Mouse (Mus musculus) embryo, embryonic 10.5 days (tissue): ENCODE measurements around the gene Mpv17l.
"Not testable (repeated sequence)": the region's sequence is repeated elsewhere in the genome, so short reads cannot be mapped to it uniquely, and the experiment has no call there.

ENCODE experiments used
- DNase-seq: peaks from one replicate; pipeline ENCODE4 v3.0.0-alpha.2; 2015; ENCODE audit warnings: low spot score

Gene Mpv17l

DNA sequence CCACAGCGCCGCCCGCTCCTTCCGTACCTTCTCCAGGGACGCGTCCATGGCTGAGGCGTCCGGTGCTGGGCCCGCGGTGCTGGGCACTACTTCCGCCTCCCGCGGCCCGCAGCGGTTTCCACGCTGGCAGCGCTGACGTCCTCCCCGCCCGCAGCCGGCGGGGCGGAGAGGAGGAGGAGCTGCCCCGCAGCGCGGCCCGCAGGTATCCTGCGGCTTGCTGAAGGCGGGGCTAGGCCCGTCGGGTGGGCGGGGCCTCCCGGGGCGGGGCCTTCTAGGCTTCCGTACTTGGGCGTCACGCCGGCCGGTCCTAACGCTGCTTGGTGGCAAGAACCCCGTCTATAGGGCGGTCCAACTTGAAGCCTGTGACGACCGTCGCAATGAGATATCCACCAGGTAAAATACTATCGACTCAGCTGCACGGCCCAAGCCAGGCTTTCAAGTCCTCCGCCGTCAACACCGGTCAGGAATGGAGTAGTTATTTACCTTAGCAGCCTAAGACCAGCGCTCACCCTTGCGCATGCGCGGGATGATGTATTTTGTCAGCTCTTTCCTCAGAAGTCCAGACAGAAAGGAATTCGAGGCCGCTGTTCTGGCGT is at the start of gene Mpv17l, which contains the start of gene Pdxdc1:
TSS of gene Mpv17l (plus strand) at position 274 of the 596 bp plus-strand sequence.
TSS of gene Pdxdc1 (minus strand) at position 244 of the 596 bp plus-strand sequence.
- DNase-seq = peak; percentile 95

DNA sequence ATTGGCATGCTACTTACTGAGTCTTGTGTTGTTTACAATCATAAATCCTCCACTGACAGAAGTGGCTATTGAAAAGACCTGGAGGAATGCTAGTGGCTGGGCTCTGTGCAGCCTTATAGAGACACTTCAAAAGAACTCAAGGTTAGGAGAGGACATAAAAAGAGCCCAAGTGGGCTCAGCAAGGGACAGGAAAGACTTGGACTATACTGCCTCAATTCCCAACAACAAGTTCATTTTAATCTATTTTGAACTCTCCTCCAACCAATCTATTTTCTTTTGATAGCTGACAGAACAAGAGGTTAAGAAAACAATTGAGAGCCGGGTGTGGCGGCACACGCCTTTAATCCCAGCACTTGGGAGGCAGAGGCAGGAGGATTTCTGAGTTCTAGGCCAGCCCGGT is 49.1 kb upstream of the Mpv17l start:
- no peak for DNase-seq

DNA sequence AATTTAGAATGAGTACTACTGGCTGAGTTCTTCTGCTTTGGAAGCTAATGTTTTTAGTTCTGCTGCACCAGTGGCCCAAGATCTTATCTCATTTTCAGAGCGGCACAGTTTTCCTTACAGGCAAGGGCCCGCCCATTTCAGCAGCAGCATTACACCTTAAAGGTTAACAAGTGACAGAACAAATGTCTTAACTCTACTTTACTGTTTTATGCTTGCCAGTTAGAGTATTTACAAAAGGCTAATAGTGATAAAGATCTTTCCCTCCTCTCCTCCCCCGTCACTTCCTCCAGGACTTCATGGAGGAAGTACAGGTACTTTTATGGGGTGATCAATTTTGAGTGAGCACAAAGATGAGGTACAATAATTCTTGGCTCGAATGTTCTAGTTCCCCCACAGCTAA is 36.9 kb upstream of the Mpv17l start:
- no peak for DNase-seq

DNA sequence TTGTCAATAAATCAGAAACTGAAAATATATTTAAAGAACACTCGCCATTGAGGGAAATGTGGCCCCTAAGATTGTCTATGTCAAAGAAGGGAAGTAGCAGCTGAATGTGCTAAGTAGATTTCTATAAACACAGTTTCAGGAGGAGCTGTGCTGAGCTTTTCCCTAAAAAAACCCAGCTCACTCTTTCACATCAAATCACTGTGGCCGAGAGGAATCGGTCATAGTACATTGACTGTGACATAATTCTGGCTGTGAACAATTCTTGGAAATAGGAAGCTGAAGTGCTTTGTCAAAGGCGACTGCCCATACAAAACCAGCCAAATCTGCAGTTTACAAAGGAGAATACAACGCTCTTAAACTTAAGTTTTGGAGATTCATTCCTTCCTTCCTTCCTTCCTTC is 36.3 kb upstream of the Mpv17l start:
- no peak for DNase-seq

DNA sequence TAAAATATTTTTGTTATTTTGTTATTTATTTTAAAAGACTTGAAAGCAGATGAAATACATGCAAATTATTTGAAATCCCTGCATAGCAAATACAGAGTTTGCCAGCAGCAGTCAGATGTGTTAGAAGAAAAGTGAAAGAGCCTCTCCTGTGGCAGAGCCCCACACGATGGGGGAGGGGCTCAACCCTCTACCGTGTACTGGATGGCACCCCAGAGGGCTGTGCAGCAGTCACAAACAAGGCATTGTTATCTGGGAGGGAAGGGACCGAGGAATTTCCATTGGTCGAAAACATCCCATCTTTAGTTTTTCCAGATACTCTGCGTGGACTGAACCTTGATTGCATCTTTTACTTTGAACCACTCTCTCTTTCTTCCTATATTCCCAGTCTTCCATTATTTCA is 35.6 kb upstream of the Mpv17l start:
- peak; percentile 55 for DNase-seq

DNA sequence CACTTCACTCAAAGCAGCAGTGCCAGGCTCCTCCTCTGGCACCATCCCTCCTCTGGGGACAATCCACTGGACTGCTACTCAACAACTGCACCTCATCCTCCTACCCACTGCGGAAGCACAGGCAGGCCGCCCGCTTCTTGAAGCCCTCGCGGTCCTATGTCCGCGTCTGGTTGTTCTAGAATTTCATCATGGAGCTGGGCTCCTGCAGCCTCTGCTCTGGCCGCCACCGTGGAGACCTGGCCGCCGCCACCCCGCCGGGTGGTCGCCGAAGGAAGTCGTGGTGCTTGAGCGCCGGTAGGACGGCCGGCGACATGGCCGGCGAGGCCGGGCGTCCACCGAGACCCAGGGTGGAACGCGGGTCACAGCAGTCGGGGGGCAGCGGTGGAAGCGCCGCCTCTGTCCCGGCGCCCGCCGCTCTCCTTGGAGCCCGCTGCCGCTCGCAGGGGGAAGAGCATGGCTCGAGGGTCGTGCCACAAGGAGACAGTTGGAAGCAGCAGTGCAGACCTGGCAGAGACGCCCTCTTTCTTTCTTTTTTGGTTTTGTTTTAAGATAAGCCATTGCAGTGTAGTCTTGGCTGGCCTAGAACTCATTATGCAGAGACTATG is 34.9 kb upstream of the Mpv17l start:
- DNase-seq = peak; percentile 47

DNA sequence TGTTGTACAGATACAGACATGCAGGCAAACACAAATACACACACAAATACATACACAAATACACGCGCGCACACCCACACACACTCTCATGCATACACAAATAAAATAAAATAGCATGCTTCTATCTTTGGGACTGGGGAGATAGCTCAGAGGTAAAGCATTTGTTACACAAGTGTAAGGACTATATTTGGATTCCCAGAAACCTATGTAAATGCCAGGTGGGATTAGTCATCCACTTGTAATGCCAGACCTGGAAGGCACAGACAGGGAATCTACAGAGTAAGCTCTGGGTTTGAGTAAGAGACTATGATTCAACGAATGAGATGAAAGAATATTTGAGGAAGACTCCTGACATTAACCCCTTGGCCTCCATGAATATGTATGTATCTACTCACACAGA is 27.5 kb upstream of the Mpv17l start:
- no peak for DNase-seq

DNA sequence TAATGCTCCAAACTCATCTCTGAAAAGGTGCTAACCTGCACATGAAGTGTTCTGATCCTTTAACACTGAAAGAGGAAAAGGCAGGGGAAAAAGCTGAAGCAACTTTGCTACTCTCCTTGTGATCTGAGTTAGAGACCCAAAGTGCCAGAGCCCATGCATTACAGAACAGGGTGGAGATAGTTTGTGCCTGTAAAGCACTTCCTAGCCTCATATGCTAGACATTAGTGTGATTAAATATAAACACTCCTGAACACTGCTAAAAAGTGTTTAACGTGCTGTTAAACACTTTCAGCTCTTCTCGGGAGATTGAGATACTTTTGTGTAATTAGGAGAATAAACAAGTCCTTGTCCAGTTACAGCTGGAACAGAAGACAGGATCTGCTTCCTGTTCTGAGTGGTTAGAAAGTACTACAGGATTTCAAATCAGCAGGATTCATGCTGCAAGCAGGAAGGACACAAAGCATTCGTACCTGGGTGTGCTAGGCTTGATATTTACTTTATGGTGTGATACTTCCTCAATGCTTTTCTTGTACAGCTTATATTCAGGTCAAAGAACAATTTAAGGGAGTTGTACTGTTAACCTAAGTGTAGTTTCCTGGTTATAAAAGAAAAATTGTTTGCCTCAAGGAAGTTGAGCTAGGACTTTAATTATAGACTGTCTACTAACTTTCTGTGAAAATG is 19.7 kb upstream of the Mpv17l start:
- no peak for DNase-seq

DNA sequence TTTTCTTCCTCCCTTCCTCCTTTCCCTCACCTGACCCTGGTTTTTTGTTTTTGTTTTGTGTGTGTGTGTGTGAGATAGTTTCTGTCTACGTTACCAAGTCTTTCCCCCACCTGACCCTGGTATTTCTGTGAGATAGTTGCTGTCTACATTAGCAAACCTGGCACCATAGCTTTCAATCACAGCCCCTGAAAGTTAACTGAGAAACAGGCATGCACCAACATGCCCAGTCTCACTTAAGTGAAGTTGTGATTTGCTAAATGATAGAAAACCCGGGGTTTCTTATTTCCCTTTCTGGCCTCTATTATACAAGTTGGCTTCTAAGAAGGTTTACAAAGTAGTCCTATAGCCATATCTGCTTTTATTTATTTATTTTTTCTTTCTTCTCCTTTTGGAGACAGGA is 12.5 kb upstream of the Mpv17l start:
- DNase-seq = no peak

DNA sequence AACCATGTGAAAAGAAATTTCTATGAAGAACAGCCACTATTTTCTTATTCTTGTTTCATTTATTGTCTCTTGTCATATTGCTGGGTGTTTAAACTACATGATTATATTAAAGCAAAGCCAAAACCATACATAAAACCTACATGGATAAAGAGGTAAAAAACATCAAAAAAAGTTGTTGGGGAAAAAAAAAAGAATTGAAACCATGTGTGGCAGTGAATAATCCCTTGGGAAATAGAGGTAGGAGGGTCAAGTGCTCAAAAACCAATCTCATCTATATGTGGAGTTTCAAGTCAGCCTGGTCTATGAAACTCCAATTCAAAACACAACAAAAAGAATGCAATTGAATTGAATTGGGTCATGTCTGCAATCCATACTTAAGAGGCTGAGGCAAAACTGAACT is 10.1 kb upstream of the Mpv17l start:
- DNase-seq = no peak

DNA sequence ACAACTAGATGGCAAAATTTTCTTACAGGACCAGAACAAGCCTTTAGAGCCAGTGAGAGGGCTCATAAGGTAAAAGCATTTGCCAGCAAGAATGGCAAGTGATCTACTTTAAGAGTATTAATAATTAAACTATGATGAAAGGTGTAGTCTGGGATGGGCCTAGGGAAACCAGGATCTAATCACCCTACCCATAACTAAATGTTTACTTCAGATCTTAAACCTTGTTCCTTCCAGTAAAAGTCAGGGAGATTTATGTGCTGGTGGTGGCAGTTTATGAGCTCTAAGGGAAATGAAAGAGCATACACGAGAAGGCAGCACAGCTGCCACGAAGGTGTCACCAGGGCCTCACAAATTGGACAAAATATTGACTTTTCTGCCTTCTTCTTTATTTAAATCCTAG is 8.9 kb upstream of the Mpv17l start:
- no peak for DNase-seq

DNA sequence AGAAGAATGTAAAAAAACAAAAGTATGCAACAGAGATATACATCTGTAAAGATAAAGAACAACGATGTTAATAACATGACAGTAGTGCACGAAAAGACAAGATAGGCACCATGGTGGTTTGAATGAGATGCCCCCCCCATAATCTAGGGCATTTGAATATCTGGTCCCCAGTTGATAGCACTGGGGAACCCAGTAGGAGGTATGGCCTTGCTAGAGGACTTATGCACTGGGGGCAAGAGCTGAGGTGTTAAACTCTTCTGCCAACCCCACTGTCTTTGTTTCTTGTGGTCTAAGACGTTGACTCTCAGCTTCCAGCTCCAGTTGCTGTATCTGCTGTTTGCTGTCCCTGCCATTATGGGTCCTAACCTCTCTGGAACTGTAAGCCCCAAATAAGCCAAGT is 7.2 kb upstream of the Mpv17l start:
- no peak for DNase-seq

DNA sequence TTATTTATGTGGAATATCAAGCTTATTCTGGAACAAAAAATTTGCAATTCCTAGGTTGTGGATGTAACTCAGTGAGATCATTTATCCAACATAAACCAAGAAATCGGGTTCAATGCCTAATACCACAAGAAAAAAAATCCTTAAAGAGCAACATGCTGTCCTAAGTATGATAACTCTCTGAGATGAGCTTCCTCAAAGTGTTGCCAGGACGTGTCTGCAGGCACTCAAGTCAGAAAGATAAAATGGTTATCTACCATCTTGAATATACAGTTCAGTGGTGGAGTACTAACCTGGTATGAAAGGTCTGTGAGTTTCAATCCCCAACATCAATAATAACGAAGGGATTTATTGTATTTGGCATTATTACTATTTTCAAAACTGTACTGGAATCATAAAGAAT is 6.6 kb upstream of the Mpv17l start:
- no peak for DNase-seq

DNA sequence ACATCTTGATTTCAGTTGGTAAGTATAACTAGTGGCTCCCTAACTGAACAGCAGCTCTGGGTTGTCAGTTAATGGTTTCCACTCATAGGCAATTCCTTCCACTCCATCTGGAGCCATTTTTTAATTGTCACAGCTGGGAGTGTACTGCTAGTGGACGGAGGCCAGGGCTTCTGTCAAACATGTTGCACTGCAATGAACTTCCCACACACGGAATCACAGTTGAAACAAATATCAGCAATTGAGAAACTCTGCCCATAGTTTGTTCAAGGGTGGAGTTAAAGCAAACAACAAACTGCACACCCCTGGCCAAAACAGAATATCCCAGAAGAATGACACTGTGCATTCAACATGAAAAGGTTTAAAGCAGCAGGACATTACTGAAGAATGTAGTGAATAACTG is 4.0 kb upstream of the Mpv17l start:
- DNase-seq = no peak

DNA sequence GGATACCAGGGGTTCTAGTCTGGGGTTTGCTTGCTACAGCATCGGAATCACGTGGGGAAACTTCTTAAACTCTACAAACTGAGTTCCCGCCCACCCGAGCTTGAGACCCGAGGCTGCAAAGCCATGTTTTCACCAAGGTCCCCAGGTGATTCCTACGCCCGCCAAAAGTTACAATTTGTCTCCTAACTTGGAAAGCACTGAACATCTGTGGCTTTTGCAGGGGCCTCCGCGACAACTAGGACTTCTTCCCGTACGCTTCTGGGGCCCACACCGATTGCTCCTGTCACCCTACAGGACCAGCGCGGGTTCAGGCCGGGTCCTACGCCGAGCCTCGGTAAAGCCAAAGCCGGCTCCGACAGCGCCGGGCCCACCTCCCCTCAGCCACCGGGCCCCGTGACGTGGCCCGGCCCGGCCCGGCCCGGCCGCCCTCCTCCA is 547 bp upstream of the Mpv17l start:
- DNase-seq = peak; percentile 58

DNA sequence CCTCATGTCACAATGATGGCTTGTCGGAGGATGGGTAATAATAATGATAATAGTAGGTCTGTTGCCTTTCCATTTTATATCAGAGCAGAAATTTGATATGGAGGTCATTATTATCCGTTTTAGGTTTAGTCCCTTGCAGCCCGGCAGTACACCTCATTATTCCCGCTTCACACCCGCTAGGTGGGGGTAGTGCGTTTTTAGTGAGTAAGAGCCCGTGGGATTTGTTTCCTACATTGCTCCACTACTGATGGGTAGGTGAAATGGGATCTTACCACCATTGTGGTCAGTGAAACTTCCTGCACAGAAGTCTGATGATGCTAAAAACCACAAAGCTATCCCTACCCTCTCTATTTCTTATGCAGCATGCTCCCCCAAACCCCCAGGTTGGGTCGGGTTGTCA is 527 bp downstream of the Mpv17l start:
- DNase-seq = peak; percentile 92

DNA sequence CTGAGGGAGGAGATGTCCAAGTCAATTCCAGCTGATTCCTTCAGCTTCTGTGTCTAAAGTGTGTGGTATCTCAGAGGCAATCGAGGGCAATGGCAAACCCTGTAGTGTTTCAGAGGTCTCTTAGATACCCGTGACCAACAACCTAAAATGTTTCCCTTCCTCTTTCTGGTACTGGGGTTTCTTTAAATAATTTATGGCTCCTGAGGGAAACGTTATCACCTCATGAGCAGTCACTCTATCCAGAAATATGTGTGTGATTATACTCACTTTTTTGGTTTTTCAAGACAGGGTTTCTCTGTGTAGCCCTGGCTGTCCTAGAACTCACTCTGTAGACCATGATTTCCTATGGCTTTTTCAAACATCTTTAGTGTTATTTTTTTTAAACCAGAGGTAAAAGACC is 4.3 kb downstream of the Mpv17l start:
- DNase-seq = no peak

DNA sequence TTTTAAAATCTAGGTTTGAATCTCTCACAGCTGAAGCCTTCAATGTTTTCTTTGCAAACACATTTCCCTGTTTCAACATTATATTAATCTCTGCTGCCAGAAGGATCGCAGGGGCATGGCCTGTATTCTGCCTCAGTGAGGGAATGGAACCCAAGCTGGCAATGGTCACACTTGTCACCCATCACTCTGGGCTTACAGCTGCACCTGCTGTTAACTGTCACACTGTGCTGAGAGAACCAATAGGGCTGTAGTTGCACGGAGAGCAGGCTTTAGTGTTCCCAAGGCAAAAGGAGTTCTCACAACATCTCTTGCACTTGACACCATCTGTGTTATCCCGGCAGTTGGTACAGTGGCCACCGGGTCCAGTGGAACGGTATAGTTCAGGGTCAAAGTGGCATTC is 17.1 kb downstream of the Mpv17l start:
- DNase-seq = no peak

DNA sequence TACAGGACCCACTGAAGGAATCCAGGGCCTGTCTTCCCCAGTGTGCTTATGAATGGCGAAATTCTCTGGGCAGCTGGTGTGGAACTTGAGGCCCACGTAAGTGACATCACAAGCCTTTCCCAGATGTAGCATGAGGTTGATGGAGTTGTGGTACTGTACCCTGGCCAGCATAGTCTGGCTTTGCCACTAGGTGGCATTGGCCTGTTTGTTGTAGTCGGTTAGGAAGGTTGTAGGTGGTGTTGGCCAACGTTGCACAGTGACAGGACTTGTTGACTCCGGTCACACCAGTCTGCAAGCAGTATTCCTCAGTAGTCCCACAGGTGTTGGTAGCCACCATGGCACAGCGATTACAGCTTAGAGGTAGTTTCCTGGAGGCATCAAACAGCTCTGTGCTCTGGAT is 18.1 kb downstream of the Mpv17l start:
- DNase-seq = no peak

DNA sequence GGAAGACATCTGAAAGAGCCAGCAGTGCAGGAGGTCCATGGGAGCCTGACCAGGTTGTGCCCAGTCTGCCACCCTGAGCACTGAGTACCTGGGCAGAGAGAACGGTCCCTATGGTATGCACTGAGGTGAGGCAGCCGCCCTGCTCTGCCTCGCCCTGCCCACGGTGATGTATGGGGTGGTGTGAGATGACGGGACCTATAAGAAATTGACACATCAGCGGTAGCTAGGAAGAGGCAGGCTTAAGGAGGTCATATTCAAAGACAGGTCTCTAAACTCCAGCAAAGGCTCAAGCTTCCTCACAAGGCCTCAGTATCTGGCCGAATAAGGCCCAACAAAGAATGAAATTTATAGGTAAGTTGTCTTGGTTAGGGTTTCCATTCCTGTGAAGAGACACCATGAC is 18.8 kb downstream of the Mpv17l start:
- no peak for DNase-seq

DNA sequence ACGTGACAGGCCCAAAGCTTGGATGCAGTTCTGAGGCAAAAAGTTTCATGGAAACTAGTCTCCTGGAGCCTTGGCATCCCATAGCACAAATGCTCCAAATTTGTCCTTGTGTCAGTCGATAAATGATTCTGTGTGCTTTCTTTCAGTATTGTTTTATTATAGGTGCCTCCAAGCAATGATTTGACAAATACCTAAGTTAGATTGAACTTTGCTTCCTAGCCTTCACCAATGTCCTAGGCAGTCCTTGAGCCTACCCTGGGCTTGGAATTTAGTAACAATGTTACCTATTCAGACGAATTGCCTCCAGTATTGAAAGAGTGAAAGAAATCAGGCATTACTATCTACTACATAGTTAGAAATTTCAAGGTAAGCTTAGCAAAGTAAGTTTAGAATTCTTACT is 19.5 kb downstream of the Mpv17l start:
- DNase-seq = not testable (repeated sequence)

DNA sequence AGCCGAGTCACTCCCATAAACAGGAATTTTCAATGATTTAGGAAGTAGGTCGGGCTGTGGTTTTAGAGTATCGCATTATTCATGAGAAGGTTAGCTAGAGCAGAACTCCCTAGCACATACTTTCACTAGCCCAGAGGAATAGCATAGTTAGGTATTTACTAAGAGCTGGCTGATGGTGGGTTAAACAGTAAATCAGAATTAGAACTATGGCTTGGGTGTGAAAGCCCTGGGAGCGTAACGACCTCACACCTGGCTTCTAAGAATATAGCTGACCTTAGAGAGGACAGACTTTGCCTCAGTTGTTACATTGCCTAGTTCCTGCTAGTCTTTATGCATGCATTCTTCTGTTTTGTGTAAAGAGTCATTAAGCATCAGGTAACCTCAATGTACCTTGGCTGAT is 20.0 kb downstream of the Mpv17l start:
- DNase-seq = not testable (repeated sequence)

DNA sequence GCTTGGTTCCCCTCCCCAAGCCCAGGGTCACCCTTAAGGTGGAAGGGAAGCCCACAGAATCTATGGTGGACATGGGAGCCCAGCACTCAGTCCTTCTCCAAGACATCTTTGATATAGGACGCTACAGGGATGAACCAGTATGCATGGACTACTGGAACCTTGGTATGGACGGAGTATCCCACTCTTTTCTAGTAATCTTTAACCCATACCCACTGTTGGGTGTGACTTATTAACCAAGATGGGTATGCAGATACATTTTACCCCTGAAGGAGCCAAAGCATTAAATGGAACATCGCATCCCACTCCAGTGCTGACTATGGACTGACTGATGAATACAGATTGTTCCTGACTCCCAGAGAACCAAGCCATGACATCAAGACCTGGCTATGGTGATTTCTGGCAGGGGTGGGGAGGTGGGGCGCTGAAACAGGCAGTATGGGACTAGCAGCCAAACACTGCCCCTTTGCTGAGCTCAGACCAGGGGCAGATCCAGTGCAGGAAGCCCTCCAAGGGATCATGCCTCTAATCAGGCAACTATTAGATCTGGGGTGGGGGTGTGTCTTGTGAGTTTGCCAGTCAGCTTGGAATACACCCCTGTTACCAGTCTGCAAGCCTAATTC is 24.6 kb downstream of the Mpv17l start:
- no peak for DNase-seq
